Mouse (Mus musculus) WW6 (cell line): ENCODE data around the gene Cfap20.
"Not testable (repeated sequence)": the region's sequence is repeated elsewhere in the genome, so short reads cannot be mapped to it uniquely, and the experiment has no call there.

Source experiments
- DNase-seq: peaks from one replicate; pipeline ENCODE4 v3.0.0-alpha.2; 2013; ENCODE audit warnings: low read depth, low spot score

Gene Cfap20

DNA sequence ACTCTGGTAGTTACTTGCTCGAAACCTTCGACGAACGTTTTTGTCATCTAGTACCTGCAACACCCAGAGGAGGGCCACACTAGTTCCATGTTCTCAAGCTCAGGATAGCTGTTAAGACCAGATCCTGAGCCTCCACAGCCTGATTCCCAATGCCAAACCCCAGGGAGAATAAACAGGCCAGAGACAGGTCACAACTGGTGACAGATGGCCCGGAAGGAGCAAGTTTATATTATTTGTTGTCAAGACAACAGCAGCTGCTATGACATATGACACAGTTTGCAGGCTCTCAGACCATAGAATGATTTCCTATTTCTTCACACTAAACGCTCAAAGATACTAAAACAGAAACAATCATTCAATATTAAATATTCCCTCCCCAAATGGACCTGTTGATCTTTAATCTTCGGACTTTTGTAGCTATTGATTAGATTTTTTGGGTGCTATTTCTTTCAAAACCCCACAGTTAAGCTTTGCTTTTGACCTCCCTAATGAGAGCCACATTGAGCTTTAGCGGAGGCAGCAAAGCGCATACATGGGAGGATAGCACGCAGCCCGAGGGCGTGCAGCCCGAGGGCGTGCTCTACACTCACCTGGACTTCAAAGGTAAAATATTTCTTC is 12.4 kb downstream of the Cfap20 start:
- DNase-seq: no peak

DNA sequence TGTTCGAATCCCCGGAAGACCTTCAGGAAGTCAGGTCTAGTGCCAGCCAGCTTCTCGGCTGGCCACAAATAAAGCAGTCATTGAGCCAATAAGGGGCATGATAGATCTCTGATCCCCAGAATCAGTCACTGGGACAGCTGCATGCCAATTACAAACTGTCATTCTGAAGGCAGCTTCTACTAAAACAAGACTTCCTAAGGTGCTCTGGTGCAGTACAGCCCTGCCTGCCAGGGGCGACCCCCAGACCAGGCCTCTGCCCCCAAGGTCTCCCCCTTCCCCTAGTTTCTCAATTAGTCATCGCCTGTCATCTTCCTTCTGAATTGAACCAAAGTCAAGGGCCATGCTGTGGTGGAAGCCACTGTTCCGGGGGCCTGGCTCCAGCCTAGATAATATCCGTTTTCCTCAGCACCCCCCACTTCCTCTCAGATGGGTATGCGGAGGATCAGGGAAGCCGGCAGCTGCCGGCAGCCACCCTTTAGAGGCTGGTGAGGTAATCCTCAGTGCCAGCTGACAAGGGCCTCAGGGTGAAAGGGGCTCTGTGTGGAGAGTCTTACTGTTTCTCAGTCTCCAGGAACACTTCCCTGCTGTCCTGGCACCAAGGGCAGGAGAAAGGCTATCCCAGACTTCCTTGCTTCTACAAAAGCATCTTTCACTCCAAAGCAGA is 23.2 kb downstream of the Cfap20 start:
- no peak for DNase-seq

DNA sequence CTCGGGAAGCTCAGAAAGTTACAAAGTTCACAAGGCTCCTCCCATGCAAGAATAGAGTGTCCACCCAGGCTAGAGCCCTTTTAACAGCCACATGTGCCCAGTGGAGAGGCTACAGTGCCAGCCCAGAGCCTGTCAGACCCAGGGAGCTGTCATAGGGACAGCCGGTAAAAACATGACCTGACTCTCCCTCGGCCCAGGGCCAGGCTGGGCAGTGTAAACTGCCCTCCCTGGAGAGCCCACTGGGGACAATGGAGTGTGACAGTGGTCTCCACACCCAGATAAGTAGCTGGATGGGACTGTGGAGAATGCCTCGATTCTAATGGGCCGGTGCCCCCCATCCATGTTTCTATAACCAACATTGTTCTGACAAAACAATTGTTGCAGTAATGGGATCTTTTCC is 25.2 kb downstream of the Cfap20 start:
- DNase-seq: no peak

DNA sequence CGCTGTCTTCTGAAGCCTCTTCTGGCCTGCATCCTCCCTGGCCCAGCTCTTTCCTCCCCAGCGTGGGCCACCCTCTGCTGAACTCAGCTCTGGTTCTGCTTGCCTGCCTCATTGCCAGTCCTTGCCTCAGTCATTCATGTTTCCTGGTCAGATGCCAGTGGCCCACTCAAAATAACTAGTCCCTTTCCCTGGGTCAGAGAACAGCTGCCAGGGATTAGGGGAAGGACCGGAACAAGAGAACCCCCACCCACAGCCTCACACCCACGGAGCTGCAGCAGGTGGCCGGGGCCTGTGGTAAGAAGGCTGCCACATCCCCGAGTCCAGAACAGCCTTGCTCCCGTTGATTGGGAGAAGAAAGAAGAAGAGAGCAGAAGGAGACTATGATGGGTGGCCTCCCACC is 33.6 kb downstream of the Cfap20 start:
- DNase-seq: no peak

DNA sequence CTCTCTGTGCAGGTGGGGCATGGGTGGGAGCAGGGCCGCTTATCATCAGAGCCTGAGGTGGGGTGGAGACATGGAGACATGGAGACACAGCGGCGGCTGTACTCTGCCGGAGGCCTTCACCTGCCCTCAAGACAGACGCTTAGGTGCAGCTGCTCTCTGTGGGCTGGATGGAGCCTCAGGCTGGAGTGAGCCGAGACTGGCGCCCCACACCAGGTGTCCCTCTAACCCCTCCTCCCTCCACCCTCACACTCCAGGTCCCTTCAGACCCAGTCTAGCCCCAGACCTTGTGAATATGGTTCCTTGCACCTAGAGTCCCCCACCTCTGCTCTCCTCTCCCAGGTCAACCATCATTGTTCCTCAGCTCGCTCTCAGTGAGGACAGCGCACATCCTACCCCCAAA is 35.5 kb downstream of the Cfap20 start:
- no peak for DNase-seq

DNA sequence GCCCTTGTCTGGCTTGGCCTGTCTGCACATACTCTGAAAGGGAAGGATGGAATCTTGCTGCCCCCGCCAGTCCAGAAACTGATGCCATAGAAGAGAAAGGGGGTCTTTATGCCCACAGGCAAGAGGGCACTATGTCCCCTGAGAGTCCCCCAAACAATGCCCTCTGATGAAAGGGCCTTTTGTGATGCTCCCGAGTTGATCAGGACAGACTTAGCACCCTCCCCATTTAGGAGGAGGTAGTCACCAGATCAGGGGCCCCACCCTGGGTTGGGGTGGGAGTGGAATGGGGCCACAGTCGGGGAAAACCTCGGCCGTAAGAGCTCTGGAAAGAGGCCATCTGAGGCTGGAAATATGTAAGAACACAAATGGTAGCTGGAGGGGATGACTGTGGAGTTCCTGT is 37.5 kb downstream of the Cfap20 start:
- DNase-seq: no peak

DNA sequence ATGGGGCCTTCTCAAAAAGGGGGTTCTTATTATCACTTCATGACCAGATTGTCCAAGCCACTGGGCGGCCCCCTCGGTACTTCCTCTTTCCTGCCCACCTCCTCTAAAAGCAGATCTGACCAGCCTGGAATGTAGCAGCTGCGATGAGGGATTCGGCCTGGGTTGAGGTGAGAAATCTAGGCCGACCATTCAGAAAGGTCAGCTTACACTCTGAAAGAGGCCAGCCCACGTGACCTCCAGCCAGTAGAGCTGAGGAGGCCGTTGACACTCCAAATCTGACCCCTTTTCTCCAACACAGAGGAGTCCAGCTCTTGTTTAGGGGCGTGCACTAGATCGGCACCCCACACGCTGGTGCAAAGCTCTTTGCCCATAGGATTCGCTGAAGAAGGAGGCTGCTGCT is 37.9 kb downstream of the Cfap20 start:
- no peak for DNase-seq

DNA sequence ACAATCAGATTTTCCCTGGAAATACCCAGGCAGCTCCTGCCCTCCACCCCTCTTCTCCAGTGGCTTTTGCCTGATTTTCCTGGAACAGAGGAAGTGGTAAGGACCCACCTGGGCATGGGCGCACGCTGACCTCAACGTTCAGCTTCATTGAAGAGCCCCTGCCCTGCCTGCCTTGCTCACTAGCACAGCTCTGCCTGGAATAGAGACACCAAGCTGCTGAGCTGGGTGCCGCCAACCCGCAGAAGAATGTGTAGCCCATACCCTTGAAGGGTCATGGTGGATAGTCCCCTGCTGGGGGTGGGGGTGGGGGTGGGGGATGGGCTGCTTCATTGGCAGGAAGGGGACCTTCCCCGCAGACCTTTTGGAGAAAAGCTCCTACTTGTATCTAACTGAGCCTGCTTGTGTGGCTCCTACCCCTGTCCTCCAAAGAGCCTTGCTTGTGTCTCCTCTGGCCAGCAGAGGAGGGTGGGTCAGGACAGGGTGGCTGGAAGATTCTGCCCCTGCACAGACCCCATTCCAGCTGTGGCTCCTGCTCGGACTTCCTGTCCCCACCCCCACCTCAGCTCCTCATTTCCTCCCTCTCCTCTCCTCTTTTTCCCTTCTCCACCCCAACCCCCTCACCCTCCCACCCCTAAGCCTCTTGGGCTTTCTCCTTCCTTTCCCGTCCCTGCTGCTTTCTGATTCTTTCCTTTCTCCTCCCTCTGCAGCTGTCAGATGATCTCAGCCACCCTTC is 39.3 kb downstream of the Cfap20 start:
- DNase-seq: no peak

DNA sequence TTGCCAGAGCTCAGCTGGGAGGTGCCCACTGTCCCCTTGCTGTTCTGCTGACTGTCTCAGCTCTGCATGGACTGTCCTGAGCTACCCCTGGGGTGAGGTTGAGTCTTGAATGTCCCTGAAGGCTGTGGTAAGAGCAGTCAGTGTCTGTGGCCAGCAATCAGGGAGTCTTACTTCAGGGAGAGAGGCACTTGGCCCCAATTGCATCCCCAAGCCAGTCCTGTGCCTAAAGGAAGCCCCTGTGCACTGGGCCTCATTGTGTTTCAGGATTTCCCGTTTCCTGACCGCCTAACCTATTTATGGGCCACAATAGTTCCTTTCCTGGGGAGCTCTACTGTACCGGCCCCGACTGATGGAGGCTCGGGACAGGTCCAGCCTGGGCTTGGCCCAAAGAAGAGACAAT is 42.1 kb downstream of the Cfap20 start:
- DNase-seq: no peak

DNA sequence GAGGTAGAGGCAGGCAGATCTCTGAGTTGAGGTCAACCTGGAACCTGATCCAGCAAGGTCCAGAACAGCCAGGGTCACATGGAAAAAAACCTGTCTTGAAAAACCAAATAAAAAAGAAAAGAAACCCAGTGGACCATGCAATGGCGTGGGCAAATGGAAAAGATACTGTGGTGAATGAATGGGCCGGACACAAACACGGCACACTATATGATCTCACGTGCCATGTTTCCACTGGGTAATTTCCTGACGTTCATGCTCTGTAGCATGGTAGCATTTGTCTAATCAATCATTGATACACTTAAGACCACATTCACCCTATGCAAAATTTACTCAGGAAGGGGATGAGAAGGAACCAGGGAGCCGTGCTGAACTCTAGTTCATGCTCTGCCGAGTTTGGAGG is 43.6 kb downstream of the Cfap20 start:
- DNase-seq: no peak

DNA sequence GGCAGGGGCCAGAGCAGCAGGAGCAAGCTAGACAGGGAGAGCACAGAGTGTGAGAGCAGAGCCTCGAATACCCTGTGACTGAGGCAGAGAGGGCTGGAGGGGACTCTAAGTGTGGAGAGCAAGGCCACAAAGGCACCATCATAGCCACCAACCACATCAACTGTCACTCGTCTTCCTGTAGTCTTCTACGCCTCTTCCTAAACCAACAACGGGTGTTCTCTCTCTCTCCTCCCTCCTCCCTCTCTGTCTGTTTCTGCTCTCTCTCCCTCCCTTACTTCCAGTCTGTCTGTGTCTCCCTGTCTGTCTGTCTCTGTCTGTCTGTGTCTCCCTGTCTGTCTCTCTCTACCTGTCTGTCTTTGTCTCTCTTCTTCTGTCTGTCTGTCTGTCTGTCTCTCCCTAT is 44.4 kb downstream of the Cfap20 start:
- no peak for DNase-seq

DNA sequence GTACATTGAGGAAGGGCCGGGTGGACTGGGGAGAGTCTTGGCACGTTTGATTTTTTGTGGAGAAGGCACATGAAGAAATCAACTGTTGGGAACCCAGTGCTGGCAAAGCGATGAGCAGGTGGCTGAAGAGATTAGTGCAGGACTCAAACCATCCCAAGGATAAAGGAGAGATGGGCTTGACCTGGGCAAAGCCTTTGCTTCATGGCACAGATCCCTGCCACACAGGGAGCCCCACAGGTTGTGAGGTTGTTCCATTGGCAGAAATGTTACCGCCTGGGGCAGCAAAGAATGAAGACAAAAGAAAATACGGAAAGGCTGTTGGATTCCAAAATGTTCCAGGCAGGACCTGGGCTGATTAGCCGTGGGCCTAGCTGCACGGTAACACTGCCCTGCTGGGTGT is 46.7 kb downstream of the Cfap20 start:
- no peak for DNase-seq

DNA sequence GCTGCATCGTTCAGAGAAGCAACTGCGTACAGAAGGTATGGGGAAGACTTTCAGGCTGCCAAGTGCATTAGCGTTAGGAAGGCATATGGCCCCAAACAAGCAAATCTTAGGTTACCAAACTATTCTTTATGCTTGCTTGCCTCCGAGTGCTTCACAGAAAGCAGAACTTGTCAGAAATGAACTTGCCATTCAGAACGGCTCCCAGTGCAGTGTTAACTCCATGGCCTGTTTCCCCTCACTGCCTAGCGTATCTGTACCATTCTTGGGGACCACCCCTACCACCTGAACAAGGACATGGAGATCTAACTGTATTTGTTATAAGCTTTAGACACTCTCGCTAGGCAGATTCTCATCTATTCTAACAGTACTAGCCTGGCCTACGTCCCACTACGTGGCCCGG is 47.4 kb downstream of the Cfap20 start:
- no peak for DNase-seq

DNA sequence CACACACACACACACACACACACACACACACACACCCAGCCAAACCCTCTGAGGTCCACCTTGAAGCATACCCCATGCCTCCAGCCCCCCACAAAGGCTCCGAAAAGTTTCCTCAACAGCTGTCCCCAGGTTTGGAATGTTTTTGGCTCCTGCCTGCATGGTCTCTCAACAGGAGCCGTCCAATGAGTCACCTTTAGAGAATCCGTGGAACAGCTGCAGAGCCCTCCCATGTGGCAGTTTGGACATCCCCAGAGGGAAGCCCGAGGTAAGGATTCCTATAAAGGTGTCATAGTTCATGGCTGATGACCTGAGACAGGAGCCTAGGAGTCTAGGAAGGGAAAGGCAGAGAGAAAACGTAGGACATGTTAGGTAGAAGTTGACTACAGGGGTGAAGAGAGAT is 48.6 kb downstream of the Cfap20 start:
- DNase-seq: no peak

DNA sequence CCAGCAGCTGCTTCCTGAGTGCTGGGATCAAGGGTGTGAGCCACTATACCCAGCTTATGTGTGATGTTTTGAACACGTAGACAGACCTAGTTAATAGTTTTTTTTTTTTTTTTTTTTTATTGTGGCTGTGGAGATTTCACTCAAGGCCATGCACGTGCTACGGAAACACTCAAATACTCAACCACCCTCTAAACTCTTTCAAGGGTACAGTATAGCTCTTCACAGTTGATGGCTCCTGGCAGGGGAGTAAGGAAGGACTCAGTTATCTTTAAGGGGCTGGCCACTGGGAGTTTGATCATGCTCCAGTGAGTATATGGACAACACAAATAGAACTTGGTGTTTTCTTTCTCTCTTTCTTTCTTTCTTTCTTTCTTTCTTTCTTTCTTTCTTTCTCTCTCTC is 50.2 kb downstream of the Cfap20 start:
- DNase-seq: no peak

DNA sequence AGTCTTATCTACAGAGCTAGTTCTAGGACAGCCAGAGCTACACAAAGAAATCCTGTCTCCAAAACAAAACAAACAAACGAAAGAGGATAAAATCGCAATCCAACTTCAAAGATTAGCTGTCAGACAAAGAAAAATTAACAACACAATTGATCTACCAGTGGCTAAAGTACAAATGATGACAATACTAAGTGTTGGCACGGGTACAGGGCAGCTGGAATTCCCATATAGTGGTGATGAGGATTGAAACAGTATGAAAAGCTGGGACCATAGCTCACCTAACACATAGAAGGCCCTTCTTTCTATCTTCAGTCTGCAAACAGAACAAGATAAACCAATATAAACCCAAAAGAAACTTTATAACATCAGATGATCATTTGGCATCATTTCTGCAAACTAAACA is 53.1 kb downstream of the Cfap20 start:
- no peak for DNase-seq

DNA sequence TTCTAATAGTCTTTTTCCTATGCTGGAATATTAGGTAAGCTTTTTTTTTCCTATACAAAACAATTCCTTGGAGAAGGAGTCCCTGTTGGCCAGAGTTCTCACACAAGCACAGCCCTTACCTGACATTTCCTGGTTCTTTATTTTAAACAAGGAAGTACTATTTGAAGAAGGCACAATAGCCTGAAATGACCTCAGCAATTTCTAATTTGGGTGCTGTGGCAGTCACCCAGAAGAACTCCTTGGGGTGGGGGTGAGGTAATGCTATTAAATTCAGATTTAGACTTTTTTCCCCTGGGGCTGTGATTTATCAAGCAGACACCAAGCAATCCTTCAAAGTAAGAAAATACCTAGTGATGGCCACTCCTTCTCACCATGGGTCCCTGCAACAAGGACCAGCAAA is 53.7 kb downstream of the Cfap20 start:
- DNase-seq: no peak

DNA sequence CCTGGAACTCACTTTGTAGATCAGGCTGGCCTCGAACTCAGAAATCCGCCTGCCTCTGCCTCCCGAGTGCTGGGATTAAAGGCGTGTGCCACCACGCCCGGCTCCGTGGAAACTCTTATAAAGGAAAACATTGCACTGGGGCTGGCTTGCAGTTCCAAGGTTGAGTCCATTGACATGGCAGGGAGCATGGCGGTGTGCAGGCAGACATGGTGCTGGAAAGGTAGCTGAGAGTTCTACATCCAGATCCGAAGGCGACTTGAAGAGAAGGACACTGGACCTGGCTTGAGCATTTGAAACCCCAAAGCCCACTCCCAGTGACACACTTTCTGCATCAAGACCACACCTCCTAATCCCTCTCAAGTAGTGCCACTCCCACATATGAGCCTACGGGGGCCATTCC is 55.7 kb downstream of the Cfap20 start:
- not testable (repeated sequence) for DNase-seq

DNA sequence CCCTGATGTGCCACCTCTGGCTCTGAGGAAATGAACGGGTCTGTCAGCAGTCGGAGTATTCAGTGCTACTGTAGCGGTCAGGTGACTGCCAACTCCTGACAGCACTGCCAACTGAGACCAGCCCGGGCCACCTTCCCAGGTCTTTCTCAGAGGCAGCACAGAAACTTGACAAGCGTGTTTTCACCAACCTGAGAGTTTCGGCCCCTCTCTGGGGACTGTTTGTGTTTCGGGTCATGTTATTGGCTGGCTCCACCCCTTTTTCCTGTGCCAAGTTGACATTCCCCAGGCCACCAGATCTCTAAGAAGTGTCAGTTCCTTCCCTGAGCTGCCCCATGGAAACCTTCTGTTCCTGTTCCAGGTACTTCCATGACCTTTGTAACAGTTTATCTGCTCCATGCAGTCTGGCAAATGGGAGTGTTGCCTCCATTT is 56.8 kb downstream of the Cfap20 start:
- no peak for DNase-seq

DNA sequence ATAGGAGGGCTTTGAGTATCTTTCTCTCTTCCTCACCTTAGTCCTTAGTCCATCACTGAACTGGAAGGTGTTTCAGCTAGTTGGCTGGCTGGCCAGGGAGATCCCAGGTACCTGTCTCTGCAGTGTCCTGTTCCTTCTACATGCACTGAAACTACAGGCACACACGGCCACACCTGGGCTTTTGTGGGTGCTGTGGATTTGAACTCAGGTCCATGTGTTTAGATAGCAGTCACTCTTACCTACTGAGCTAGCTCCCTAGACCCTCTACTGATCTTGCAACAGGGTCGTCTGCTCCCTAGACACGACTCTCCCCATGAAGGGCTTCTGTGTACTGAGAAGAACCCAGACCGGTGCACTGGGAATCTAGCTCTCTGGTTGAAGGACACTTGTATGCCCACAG is 57.6 kb downstream of the Cfap20 start:
- no peak for DNase-seq

DNA sequence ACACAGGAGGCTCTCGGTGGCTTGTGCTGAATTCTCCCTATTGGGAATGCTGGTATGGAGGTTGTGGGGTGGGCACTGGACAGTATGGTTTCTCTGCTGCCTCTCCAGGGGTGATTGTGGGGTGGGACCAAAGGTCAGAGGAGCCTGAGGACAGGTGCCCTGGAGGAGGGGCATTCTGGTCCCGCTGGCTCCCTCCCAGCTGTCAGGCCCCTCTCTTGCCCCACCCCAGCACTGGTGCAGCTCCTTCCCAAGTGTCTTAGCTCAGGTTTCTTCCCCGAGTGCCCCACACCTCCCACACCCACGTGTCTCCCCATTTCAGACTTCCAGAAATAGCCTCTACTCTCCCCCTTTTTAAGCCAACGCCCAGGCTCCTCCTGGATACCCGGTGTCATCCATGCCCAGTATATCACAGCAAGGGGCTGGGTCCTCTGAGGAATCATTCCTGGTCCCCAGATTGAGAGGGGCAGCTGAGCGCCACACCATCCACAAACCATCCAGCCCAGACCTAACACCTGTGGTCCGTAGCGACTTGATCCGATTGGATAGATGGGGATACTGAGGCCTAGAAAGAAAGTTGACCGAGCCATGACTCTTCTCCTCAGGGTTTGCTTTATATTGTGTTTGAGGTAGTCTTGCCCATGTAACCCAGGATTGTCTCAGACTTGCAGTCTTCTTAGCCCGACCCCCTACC is 58.2 kb downstream of the Cfap20 start:
- no peak for DNase-seq

DNA sequence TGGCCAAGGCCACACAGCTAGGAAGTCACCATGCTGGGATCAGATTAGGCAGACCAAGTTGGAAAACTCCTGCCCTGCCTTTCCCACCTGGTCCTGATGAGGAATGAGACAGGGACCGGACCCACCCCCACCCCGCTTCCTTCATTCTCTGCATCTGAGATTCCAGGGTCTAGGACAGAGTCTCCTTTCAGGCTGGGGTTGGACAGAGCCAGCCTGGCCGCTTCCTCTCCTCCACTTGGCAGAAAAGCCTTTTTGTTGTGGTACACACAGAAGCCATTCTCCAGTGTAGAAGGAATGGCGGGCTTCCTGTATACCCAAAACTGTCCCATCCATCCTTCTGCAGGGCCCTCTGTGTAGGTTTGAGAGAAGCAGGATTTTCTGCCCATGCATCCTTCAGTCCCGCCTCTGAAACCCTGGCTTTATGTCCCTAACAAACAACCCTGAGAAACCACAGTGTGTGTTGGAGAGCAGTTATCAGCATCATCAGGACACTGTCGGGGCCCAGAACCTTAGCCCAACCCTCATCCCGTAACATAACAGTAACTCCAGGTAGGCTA is 59.2 kb downstream of the Cfap20 start:
- DNase-seq: no peak
